Mouse (Mus musculus): ENCODE results near the gene Hoxc5.
A peak's percentile ranks its signal among the peaks of the same experiment; 100 is the strongest.

Hoxc5 gene

GRCm38 (mm10) chr15:102945185-102946077 lies 21.8 kb upstream of the Hoxc5 start:
- no peak for DNase-seq (ENCODE audit: extremely low spot score)

DNA sequence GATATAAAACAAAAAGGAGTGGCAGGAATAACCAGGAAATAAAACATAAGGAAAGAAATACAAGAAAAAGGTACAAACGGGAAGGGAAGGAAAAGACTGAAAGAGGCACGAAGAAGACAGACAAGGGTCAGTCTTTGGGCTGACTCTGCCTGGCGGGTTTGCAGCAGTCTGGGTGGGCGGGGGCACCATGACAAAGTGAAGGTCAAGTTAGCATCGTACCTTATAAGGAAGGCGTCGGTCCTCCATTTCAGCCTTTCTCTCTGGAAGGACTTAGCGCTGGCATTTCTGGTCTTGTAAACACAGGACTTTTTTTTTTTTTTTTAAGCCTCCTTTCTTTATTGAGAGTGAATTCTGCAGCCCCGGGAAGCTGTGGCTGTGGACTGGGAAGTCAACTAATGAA lies 20.0 kb upstream of the Hoxc5 start:
- no peak for DNase-seq (ENCODE audit: extremely low spot score)

DNA sequence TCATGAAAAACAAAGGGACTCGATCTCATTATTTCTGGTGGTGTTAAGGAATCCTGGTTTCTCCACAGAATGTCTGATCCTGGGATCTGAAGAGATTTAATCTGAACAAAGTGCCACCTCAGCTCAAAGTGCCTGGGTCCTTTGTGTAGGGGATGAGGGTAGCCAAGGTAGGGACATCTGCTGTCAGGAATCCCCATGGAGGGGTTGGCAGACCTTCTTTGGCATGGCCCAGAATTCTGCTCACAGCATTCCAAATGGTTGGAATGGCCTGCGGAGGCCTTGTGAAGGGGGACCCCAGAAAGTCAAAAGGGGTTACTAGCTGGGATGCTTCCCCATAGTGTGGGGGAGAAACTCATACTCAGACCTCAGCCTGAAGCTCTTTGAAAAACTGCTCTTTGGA lies 18.4 kb upstream of the Hoxc5 start:
- no peak for DNase-seq (ENCODE audit: extremely low spot score)

DNA sequence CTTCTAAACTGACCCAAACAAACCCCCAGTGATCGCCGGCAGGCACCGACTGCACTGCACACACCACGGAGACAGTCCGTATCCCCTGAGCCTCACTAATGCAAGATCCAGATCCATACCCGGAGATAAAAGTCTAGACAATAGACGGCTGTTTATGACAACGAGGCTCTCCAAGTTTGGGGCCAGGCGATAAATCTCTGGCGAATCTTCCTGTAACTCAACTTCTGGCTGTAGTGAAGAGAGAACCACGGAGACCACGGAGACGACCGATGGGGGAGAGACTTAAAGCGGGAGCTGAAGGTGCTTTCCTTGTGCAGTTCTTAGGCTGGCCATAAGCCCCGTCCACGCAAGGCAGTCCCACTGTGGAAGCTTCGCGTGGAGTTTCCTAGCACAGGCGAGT lies 17.5 kb upstream of the Hoxc5 start:
- DNase-seq (ENCODE audit: extremely low spot score): no peak

- DNase-seq (ENCODE audit: extremely low spot score): no peak
These were observed 16.4 kb upstream of the Hoxc5 start for GRCm38 (mm10) chr15:102950877-102951276.

- no peak for DNase-seq (ENCODE audit: extremely low spot score)
These were observed 13.7 kb upstream of the Hoxc5 start for GRCm38 (mm10) chr15:102953561-102953960.

DNA sequence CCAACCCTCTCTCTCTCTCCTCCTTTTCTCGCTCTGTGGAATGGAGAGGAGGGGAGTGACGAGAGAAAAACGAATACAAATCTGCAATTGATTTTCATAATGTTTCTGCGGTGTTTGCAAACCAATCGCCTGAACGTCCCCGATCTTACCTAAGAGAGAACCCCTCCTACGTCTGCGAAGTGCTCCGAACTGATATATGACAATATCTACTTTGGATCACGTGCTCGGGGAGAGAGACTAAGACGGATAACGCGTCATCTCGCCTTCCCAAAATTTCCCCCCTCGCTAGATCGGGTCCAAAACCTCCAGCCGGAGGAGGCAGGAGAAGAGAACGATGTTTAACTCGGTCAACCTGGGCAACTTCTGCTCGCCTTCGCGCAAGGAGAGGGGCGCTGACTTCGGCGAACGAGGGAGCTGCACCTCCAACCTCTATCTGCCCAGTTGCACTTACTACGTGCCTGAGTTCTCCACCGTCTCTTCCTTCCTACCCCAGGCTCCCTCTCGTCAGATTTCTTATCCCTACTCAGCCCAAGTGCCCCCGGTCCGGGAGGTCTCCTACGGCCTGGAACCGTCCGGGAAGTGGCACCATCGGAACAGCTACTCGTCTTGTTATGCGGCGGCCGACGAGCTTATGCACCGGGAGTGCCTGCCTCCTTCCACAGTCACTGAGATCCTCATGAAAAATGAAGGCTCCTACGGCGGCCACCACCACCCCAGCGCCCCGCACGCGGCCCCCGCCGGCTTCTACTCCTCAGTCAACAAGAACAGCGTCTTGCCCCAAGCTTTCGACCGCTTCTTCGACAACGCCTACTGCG lies 12.8 kb upstream of the Hoxc5 start, which contains the start of gene Hoxc11:
Hoxc11 (plus strand) TSS at position 236 of the 815 bp plus-strand sequence.
- DNase-seq (ENCODE audit: extremely low spot score): no peak

DNA sequence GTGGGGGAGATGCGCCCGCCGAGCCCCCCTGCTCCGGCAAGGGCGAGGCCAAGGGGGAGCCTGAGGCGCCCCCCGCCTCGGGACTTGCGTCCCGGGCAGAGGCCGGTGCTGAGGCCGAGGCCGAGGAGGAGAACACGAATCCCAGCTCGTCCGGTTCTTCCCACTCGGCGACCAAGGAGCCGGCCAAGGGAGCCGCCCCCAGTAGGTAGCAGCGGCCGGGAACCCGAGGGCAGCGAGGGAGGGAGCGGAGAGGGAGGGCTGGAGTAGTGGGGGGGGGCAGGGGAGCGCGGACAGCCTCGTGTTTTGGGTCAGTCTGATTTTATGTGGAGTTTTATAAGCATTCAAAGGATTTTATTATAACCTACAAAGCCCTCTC lies 12.2 kb upstream of the Hoxc5 start:
- DNase-seq (ENCODE audit: extremely low spot score): no peak

GRCm38 (mm10) chr15:102955833-102956640 lies 11.2 kb upstream of the Hoxc5 start:
- no peak for DNase-seq (ENCODE audit: extremely low spot score)

DNA sequence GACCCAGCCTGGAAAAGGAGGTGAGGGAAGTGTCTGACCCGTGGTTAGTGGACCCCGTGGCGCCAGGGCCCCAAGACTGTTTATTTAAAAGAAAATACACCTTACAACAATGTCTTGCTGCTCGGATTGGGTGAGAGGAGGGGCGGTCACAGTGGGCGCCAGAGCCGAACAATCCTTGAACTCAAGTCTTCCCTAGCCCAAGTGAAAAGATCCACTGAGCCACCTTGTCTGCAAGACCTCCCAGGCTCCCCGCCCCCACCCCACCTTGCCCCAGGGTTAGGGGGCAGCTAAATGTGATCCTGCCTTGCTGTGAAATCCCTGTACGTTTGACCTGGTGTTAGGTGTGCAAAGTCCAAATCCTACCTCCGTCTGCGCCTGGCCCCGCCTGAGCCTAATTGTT lies 10.3 kb upstream of the Hoxc5 start:
- no peak for DNase-seq (ENCODE audit: extremely low spot score)

DNA sequence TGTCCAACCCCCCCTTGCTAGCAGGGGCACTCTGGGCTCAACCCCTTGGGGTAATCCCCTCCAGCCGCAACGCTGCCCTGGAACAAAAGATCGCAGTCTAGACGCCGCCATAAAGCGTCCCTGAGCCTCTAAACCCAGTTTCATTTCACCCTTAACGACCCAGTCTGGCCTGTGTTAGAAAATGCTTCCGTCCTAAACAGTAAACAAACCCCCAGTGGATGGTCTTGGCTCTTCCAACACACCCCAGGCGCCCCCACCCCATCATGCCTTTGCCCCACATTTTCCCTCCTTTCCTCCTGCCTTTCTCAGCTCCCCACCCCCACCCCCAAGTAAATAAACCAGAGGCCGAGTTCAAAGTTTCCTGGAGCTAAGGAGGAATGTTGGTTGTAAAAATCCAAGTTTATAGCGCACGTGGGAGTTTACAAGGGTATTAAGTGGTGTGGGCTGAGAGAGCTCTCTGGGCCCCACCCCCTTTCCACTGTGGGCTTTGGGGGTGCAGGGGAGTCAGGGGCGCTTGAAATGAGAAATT lies 7.5 kb upstream of the Hoxc5 start:
- DNase-seq (ENCODE audit: extremely low spot score): no peak

- no peak for DNase-seq (ENCODE audit: extremely low spot score)
These were observed 5.5 kb upstream of the Hoxc5 start for GRCm38 (mm10) chr15:102961728-102962127.

DNA sequence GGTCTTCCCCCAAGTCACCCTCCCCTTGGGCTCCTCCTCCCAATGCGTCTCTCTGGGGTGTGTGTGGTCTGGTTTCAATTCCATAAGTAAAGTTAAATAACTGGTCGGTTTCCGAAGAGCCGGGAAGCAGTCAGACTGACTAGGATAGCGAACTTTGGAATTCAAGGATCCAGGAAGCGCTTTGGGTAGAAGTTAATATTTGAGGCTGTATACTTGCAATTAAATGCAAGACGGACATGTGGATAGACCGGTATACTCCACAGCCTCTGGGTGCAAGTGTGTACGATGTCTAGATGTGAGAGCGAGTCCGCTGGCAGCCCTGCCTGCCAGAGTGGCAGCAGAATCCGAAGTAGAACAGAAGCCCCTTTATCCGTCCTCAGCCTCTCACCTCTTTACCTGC lies 4.8 kb upstream of the Hoxc5 start:
- DNase-seq (ENCODE audit: extremely low spot score): no peak

- no peak for DNase-seq (ENCODE audit: extremely low spot score)
These were observed 4.0 kb upstream of the Hoxc5 start for GRCm38 (mm10) chr15:102963259-102963658.

DNA sequence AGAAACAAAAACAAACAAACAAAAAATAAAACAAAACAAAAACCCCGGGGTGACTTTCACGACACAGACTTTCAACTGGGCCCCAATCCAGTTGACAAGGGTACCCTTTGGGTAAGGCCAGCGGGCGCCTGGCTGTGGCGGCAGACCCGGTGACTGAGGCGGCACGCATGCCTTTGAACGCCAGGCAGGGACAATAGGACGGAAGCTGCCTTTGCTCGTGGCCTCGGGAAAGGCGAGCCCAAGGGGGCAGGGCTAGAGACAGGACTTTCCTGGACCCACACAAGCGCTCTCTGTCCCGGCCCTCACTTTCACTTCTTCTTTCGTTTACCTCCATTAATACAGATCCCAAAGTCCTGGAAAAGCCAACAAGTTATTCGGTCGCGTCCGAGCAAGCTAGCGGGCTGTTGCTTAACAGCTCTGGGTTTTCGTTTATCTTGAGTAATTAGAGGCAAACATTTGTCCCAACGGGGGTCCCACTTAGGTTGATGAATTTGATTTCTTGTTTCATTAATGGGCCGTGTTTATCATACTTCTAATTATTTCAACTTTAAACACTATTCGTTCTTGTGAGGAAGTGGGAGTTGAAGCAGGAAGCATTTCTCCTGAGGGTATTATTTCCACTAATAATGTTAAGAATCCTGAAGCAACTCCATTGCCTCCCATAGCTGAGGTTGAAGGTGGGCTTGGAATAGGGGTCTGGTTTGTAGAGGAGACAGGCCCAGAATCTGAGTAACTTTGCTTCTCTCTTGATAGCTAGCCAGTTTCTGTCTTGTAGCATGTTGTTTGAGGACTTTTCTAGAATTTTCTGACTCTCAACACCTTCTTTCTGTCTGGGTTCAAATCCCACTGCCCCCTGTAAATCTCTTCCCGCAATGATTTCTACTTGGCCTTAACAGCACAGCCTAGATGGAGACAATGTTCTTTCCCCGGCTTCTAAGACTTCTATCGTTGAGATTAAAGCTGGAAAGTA lies 3.3 kb upstream of the Hoxc5 start:
- DNase-seq (ENCODE audit: extremely low spot score): no peak

DNA sequence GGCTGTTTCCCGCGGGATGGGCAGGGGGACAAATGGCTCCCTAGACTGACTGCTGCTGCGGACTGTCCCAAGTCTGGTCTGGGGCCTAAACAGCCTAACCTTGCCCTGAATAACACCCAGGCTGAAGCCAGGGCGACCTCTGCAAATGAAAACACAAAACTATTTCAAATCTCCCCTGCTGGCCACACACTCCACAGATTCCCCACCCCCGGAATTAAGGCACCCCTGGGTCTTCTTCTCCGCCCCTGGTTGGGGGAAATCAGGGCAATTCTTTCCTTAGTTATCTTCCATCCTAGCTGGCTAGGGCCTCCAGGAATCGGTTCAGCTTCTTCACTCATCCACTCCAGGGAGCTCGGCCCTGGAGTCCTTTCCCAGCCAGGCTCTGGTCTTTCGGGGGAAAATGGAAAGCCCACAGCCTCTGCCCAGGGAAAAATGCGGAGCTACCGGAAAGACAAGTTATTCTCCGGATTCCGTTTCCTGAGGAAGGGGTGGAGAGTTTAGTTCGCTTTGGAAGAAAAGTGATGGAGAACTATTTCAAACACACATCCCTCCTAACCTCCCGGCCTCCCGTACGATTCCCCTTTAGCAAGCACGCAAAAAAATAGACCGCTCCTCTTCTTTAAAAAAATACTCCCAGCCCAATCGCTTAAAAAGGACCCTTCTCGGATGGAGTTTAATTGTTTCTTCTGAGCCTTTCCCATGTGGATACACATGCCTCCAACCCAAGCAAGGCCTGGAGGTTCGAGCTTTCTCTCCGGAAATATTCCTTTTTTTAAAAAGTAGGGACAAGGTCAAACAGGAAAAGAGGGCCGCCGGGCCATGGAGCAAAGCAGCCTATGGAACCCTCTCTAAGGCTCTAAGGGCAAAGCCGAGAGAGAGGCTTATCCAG lies 2.0 kb upstream of the Hoxc5 start:
- DNase-seq (ENCODE audit: extremely low spot score): no peak

- peak; percentile 90 for DNase-seq (ENCODE audit: extremely low spot score)
These were observed 1.1 kb upstream of the Hoxc5 start for GRCm38 (mm10) chr15:102965892-102966775.

DNA sequence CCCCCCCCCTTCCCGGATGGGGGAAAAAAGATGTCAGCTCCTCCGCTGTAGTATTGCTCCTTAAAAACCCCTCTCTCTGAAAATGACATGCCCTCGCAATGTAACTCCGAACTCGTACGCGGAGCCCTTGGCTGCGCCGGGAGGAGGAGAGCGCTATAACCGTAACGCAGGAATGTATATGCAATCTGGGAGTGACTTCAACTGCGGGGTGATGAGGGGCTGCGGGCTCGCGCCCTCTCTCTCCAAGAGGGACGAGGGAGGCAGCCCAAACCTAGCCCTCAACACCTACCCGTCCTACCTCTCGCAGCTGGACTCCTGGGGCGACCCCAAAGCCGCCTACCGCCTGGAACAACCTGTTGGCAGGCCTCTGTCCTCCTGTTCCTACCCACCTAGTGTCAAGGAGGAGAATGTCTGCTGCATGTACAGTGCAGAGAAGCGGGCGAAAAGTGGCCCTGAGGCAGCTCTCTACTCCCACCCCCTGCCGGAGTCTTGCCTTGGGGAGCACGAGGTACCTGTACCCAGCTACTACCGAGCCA lies 399 bp upstream of the Hoxc5 start, which contains the start of gene Hoxc10:
Hoxc10 (plus strand) TSS at position 21 of the 536 bp plus-strand sequence.
- DNase-seq (ENCODE audit: extremely low spot score): no peak
